Mouse (Mus musculus) C2C12 (cell line): ENCODE data around the gene Gsg1. TPM values are rescaled to one million over a fixed set of nuclear protein-coding genes. Genes with fewer than 3 reads are reported as not detected.

Experiments
- H3K27me3 ChIP-seq: one replicate; pipeline ENCODE4 v1.6.1; 2011; ENCODE audit not compliant: control insufficient read depth, insufficient read depth, insufficient read length
- H3K36me3 ChIP-seq: one replicate; pipeline ENCODE4 v1.6.1; 2011; ENCODE audit not compliant: control insufficient read depth, insufficient read depth
- H3K4me3 ChIP-seq: one replicate; pipeline ENCODE4 v1.5.1; 2011; ENCODE audit warnings: mild to moderate bottlenecking, control low read depth; ENCODE audit not compliant: poor library complexity, insufficient read depth, severe bottlenecking
- H3K79me2 ChIP-seq: one replicate; pipeline ENCODE4 v1.6.1; 2011; ENCODE audit not compliant: control insufficient read depth, insufficient read depth
- H3K79me3 ChIP-seq: one replicate; pipeline ENCODE4 v1.6.1; 2011; ENCODE audit warnings: low read depth, control low read depth
- H3ac ChIP-seq: one replicate; pipeline ENCODE3; 2011; ENCODE audit warnings: low read depth; ENCODE audit not compliant: control insufficient read depth, insufficient read length
- CEBPB ChIP-seq: IDR thresholded peaks from one replicate; pipeline ENCODE4 v1.6.1; 2011; ENCODE audit warnings: low read depth, mild to moderate bottlenecking, control low read depth, moderate library complexity
- CTCF ChIP-seq: IDR thresholded peaks from one replicate; pipeline ENCODE4 v1.5.1; 2011; ENCODE audit not compliant: control insufficient read depth, insufficient read depth, insufficient read length
- FOSL1 ChIP-seq: IDR thresholded peaks from one replicate; pipeline ENCODE4 v1.8.0; 2011; ENCODE audit warnings: mild to moderate bottlenecking, low read length; ENCODE audit not compliant: poor library complexity, insufficient read depth, severe bottlenecking
- MAX ChIP-seq: IDR thresholded peaks from one replicate; pipeline ENCODE4 v1.6.1; 2011; ENCODE audit warnings: mild to moderate bottlenecking, control low read depth
- MYOD1 ChIP-seq: IDR thresholded peaks from one replicate; pipeline ENCODE4 v1.6.1; 2011; ENCODE audit warnings: low read depth; ENCODE audit not compliant: control insufficient read depth, insufficient read length
- MYOG ChIP-seq: IDR thresholded peaks from one replicate; pipeline ENCODE4 v1.6.1; 2011; ENCODE audit not compliant: control insufficient read depth, insufficient read length; ENCODE audit errors: extremely low read depth
- USF1 ChIP-seq: IDR thresholded peaks from one replicate; pipeline ENCODE4 v1.6.1; 2011; ENCODE audit warnings: low read depth, mild to moderate bottlenecking, control low read depth, moderate library complexity
- long read RNA-seq, 2 experiments: library from polyadenylated mRNA; unstranded; transcript quantifications; one replicate each; pipeline ENCODE4 v2.0.0; 2019 to 2020
- polyA plus RNA-seq: library from polyadenylated mRNA; unstranded; fragments of >200 nt; fragmentation: generic; extraction: Trizol; gene quantifications from one replicate; pipeline ENCODE4 v1.2.1, GENCODE M21; 2012; ENCODE audit warnings: missing spikeins

Gene Gsg1
- polyA plus RNA-seq = 0.15 TPM
- long read RNA-seq, experiment 1 = 0 reads
- long read RNA-seq, experiment 2 = 0 reads

DNA sequence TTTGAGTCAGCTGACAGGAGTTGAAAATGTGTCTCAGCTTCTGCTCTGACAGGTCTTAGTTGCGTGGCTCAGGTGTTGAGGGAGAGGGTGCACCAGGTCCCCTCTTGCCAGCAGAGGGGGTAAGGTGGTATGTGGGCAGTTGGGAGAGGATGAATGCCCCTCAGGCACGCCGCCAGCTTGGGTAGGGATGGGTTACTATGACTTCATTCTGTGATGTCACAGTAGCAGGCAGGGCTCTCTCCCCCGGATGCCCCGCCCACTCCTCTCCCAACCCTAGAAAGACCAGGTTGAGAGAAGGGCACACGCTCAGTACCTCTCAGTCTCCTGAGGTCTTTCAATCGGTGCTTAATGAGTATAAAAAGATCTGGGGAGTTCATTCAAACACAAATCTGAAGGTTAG, at the start of gene Gsg1:
Gene Gsg1, minus strand, starts transcription at position 199 of the 400 bp plus-strand sequence.
- Histone ChIP-seq H3K79me3 (no peaks in the 10 kb centered on the region), H3ac (no peak within 1 kb of the TSS), H3K36me3 (no peaks in the 10 kb centered on the region), H3K27me3 (no peaks in the 10 kb centered on the region), H3K4me3 (no peak within 1 kb of the TSS), H3K79me2 (no peaks in the 10 kb centered on the region)
- TF ChIP-seq CEBPB (no peak), MAX (no peak), FOSL1 (no peak)

DNA sequence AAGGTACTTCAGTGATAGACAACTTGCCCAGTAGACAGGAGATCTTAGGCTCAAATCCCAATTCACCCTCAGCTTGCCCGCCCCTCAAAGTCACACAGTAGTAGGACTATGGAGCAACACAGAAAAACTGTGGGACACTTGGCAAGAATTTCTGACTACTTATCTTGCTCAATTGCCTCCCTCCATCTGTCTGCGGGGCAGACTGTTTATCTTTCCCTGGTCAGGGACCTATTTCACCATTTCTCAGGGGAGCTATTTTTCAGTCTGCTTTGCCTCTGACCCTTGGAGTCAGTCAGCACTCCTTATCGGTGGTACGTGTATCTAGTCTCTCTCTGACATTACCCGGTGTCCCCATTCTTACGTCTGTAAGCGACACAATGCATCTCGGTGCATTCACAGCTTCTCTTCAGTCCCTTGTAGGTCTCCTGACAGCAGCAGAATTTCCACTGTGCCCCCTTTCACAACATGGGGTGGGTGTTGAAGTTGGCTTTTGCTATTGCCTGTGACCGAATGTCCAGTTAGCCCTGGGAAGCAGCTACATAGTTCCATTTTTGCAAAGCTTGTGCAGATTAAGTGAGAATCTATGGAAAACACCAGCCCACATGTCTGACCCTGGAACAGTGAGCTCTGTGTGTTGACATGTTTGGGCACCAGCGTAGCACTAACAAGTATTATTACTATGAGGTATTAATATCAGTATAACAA, 48.4 kb upstream of the Gsg1 start:
- Histone ChIP-seq H3ac (no peak overlapping the region), H3K79me3 (no peaks in the 10 kb centered on the region), H3K36me3 (no peaks in the 10 kb centered on the region), H3K27me3 (no peaks in the 10 kb centered on the region), H3K79me2 (no peaks in the 10 kb centered on the region), H3K4me3 (no peak overlapping the region)
- no peak for TF ChIP-seq MYOD1
- no peak for TF ChIP-seq CTCF
- TF ChIP-seq MAX = no peak
- no peak for TF ChIP-seq USF1
- TF ChIP-seq MYOG = no peak
- no peak for TF ChIP-seq CEBPB
- TF ChIP-seq FOSL1 = no peak

DNA sequence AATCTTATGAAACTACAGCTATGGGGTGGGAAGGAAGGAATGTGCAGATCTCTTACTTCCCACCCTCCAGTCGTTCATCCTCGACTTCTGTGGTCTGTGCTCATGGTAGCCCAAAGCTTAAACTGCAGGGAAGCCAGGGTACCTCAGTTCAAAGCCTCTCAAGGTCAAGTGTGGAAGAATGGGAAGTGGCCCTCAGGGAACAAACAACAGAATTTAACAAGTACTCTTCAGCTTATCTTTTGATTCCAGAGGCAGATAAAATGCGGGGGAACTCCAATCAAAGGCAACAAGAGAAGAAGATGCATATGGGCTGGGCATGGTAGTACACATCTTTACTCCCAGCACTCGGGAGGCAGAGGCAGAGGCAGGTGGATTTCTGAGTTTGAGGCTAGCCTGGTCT, 46.3 kb upstream of the Gsg1 start:
- no peaks in the 10 kb centered on the region for H3K36me3 ChIP-seq
- no peaks in the 10 kb centered on the region for H3K79me3 ChIP-seq
- TF ChIP-seq FOSL1 (no peak), MYOD1 (no peak), MYOG (no peak), USF1 (no peak), CTCF (no peak), MAX (no peak), CEBPB (no peak)
- no peaks in the 10 kb centered on the region for H3K27me3 ChIP-seq
- no peak overlapping the region for H3K4me3 ChIP-seq
- H3K79me2 ChIP-seq = no peaks in the 10 kb centered on the region
- H3ac ChIP-seq = no peak overlapping the region

DNA sequence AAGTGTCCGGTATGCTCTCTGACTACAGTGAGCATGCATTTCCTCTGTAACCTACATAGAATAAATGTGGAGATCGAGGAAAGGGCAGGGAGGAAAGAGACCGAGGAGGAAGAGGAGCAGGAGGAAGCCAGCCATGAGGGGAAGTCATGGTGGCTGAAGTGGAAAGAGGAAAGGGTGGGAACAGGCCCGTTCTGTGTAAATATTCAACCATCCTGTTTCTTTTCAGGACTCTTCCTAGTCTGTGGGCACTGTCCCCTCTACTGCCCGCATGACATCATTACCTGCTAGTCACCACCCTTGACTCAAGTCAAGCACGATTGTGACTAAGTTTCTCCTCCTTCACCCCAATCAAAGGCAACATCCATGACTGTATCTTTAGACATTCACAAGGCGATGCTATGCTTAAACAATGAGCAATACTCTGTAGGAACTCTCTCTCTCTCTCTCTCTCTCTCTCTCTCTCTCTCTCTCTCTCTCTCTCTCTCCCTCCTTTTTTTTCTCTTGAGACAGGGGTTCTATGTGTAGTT, 44.9 kb upstream of the Gsg1 start:
- H3K79me2 ChIP-seq = no peaks in the 10 kb centered on the region

DNA sequence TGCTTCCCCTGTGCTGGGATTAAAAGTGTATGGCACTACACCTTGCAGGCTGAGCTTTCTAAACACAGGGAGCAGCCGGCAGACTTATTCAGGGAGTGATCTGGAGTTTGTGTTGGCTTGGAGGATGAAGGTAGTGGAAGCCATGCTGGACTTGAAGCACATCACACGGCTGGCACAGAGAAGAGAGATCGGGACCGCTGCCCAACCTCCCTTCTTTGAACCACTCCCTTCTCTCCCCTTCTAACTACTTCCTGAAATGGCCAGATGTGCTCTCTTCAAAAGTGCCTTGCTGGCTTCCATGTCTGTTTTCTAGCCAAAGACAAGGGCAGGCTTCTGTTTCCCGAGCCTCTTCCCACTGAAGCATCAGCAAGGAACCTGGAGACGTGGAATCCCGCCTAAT, 43.4 kb upstream of the Gsg1 start:
- Histone ChIP-seq H3K27me3 (no peaks in the 10 kb centered on the region), H3K4me3 (no peak overlapping the region), H3K36me3 (no peaks in the 10 kb centered on the region), H3K79me3 (no peaks in the 10 kb centered on the region), H3ac (no peak overlapping the region), H3K79me2 (no peaks in the 10 kb centered on the region)
- TF ChIP-seq MYOG (no peak), CTCF (no peak), MYOD1 (no peak)

More for the DNA sequence above, 44.9 kb upstream of the Gsg1 start:
- H3K79me3 ChIP-seq = no peaks in the 10 kb centered on the region
- H3ac ChIP-seq = no peak overlapping the region
- H3K36me3 ChIP-seq = no peaks in the 10 kb centered on the region
- no peaks in the 10 kb centered on the region for H3K27me3 ChIP-seq
- TF ChIP-seq MYOD1 (no peak), FOSL1 (peak; percentile 7)
- no peak overlapping the region for H3K4me3 ChIP-seq

DNA sequence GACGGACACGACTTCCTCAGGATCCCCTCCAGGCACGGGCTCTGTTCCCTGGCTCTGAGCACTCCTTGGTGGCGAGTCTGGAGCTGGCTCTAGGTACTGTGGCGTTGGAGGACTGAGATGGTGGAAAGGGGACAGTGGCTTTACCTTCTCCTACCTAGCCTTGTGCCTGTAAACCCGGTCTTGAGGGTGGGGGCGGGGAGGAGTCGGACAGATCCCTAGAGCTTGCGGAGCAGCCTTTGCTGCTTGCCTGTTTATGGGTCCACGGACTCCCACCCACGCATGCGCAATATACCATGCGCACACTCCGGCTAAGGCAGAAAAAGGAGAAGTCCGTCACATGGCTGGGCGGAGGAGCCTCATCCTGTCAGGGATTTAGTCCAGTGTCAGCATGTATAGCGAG, 42.1 kb upstream of the Gsg1 start:
- no peak overlapping the region for H3K4me3 ChIP-seq
- H3K79me3 ChIP-seq = no peaks in the 10 kb centered on the region
- TF ChIP-seq CEBPB = no peak
- no peak for TF ChIP-seq USF1
- TF ChIP-seq FOSL1 = no peak
- no peak for TF ChIP-seq CTCF
- TF ChIP-seq MYOG = no peak
- TF ChIP-seq MYOD1 = no peak
- no peak for TF ChIP-seq MAX

More for the DNA sequence above, 42.1 kb upstream of the Gsg1 start:
- no peak overlapping the region for H3ac ChIP-seq
- no peaks in the 10 kb centered on the region for H3K27me3 ChIP-seq
- H3K36me3 ChIP-seq = no peaks in the 10 kb centered on the region
- H3K79me2 ChIP-seq = no peaks in the 10 kb centered on the region
